In the genomic region with DNA sequence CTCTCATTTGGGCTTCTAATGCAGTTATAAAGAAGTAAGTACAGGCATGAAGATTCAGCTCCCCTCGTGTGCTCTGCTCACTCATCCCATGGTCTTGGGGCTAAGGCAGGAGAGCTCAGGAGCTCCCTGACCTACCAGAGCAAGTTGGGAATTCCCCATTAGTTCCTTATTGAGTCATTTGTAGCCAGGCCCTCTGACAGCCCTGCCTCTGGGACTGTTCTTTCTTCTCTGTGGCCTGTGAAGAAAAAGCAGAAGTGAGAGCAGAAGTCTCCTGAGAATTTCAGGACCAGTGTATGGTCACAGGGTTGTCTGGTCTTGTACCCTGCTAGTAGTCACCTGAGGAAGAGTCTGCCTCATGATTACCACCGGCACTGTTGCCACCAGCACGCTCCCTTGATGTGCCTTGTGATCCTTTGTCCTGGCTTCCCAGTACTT, we compare ENCODE assay signal across 16 mouse cellular contexts. TPM values are rescaled to one million over a fixed set of nuclear protein-coding genes. Genes with fewer than 3 reads are reported as not detected.
A peak's percentile ranks its signal among the peaks of the same experiment; 100 is the strongest.
DNase-seq lines count a peak whose midpoint lies in the region; ATAC-seq and TF ChIP-seq lines count a peak whose summit lies in the region.
"Had no signal": no experiment of that assay in that cellular context is flagged by ENCODE, and none has a peak within 500 bp of the region (broad histone marks: within the 10 kb centered on the region; RNA-seq: fewer than 3 reads in every experiment).

No protein-coding gene starts in this region.

- no peak for DNase-seq in layer of hippocampus, adult 2 months (ENCODE audit: low spot score in 2 of 2)
- no peak for DNase-seq in layer of hippocampus, postnatal 14 days (ENCODE audit: low spot score in 2 of 2)
- peak; percentile 37 for DNase-seq in CD4-positive helper T cell, adult 2 months (ENCODE audit: low read depth, low spot score)
- no peak for DNase-seq in ovary, postnatal 36 days (ENCODE audit: low spot score)
- DNase-seq in right cerebral cortex, postnatal 25 days = no peak
- no peak for DNase-seq in adrenal gland, postnatal 36 days
- DNase-seq: adrenal gland, postnatal 10 days; cerebellum, adult 9-10 months; gastrocnemius, postnatal 14 days; midbrain, embryonic 14.5 days had no signal

- ATAC-seq in activated CD4-positive, CD25-positive, alpha-beta regulatory T cell, adult 4 months = peak; percentile 82
- peak; percentile 90 for ATAC-seq in megakaryocyte, adult 5-6 weeks (ENCODE audit: poor library complexity, severe bottlenecking)

- no peak for TF ChIP-seq CTCF in layer of hippocampus, adult 2 months (conservative IDR thresholded peaks at IDR 0.05)

- no peak overlapping the region for H3K4me3 ChIP-seq in layer of hippocampus, adult 2 months
- H3K4me3 ChIP-seq: liver, embryonic 15.5 days had no signal

- H3K27ac ChIP-seq in layer of hippocampus, adult 2 months = peak overlapping the region; percentile 55
- H3K27ac ChIP-seq: liver, embryonic 15.5 days had no signal

RNA-seq across cellular contexts. Expression of a gene that starts 9.0 kb away (rescaled TPM):
- 10 to 100 TPM; 27.3 to 29.4 TPM for total RNA-seq in layer of hippocampus, adult 2 months (2021)
- 10 to 100 TPM; 29.4 to 30.6 TPM for total RNA-seq in layer of hippocampus, postnatal 14 days (2021)
- polyA plus RNA-seq in activated CD4-positive, CD25-positive, alpha-beta regulatory T cell, adult 4 months (2017; shearing (Covaris generic)) = 10 to 100 TPM; 23.8 to 25.6 TPM
- 2.5 and 3.8 TPM in 2 replicates for total RNA-seq in megakaryocyte, adult 5-6 weeks (2015)
- 5.5 and 8.3 TPM in 2 replicates for total RNA-seq in megakaryocyte, adult 5-6 weeks (2017)
- 10 to 100 TPM; 14.6 to 24.3 TPM for total RNA-seq in adrenal gland, postnatal 36 days (2021)

RNA-seq across cellular contexts. Expression of a gene that starts 22.4 kb away (rescaled TPM):
- 1 to 10 TPM; 5.3 to 5.8 TPM for total RNA-seq in layer of hippocampus, adult 2 months (2021)
- 1 to 10 TPM; 6.3 to 9.1 TPM for total RNA-seq in layer of hippocampus, postnatal 14 days (2021)
- 10 to 100 TPM; 37.5 to 42.0 TPM for polyA plus RNA-seq in activated CD4-positive, CD25-positive, alpha-beta regulatory T cell, adult 4 months (2017; shearing (Covaris generic))
- 1.2 and 1.3 TPM in 2 replicates for total RNA-seq in megakaryocyte, adult 5-6 weeks (2015)
- 1.1 and 2.3 TPM in 2 replicates for total RNA-seq in megakaryocyte, adult 5-6 weeks (2017)
- total RNA-seq in adrenal gland, postnatal 36 days (2021) = 1 to 10 TPM; 4.0 to 4.6 TPM

RNA-seq across cellular contexts. Expression of a gene that starts 35.5 kb away (rescaled TPM):
- 10 to 100 TPM; 72.3 to 74.1 TPM for total RNA-seq in layer of hippocampus, adult 2 months (2021)
- total RNA-seq in layer of hippocampus, postnatal 14 days (2021) = 10 to 100 TPM; 68.8 to 72.5 TPM
- 10 to 100 TPM; 49.6 to 53.0 TPM for polyA plus RNA-seq in activated CD4-positive, CD25-positive, alpha-beta regulatory T cell, adult 4 months (2017; shearing (Covaris generic))
- 42.2 and 42.4 TPM in 2 replicates for total RNA-seq in megakaryocyte, adult 5-6 weeks (2015)
- 24.8 and 28.9 TPM in 2 replicates for total RNA-seq in megakaryocyte, adult 5-6 weeks (2017)
- total RNA-seq in adrenal gland, postnatal 36 days (2021) = 10 to 100 TPM; 43.6 to 60.1 TPM

RNA-seq across cellular contexts. Expression of a gene that starts 35.5 kb away (rescaled TPM):
- total RNA-seq in layer of hippocampus, adult 2 months (2021) = 10 to 100 TPM; 12.2 to 12.8 TPM
- total RNA-seq in layer of hippocampus, postnatal 14 days (2021) = 10 to 100 TPM; 13.0 to 13.1 TPM
- polyA plus RNA-seq in activated CD4-positive, CD25-positive, alpha-beta regulatory T cell, adult 4 months (2017; shearing (Covaris generic)) = 1 to 10 TPM; 1.4 to 2.7 TPM
- total RNA-seq in megakaryocyte, adult 5-6 weeks (2015) = 1.1 TPM in 1 of 2 replicates, not detected in the other
- 0.44 and 1.3 TPM in 2 replicates for total RNA-seq in megakaryocyte, adult 5-6 weeks (2017)
- 10 to 100 TPM in 1 of 2 experiments, 1 to 10 TPM in 1; 7.3 to 11.6 TPM for total RNA-seq in adrenal gland, postnatal 36 days (2021)

RNA-seq across cellular contexts. Expression of a gene that starts 40.6 kb away (rescaled TPM):
- under 1 TPM; 0.15 to 0.20 TPM for total RNA-seq in layer of hippocampus, adult 2 months (2021)
- not detected for total RNA-seq in layer of hippocampus, postnatal 14 days (2021)
- polyA plus RNA-seq in activated CD4-positive, CD25-positive, alpha-beta regulatory T cell, adult 4 months (2017; shearing (Covaris generic)) = 10 to 100 TPM; 18.0 to 19.8 TPM
- total RNA-seq in megakaryocyte, adult 5-6 weeks (2015) = 26.6 and 34.4 TPM in 2 replicates
- 31.9 and 39.2 TPM in 2 replicates for total RNA-seq in megakaryocyte, adult 5-6 weeks (2017)
- under 1 TPM in 1 of 2 experiments, not detected in 1; 0.26 TPM for total RNA-seq in adrenal gland, postnatal 36 days (2021)
- total RNA-seq: gastrocnemius, postnatal 14 days had no signal
- polyA plus RNA-seq: embryonic facial prominence, embryonic 11.5 days; forebrain, embryonic 11.5 days; stomach, embryonic 14.5 days had no signal
